Comparison of ENCODE assay signal across 8 mouse cellular contexts in the genomic region with DNA sequence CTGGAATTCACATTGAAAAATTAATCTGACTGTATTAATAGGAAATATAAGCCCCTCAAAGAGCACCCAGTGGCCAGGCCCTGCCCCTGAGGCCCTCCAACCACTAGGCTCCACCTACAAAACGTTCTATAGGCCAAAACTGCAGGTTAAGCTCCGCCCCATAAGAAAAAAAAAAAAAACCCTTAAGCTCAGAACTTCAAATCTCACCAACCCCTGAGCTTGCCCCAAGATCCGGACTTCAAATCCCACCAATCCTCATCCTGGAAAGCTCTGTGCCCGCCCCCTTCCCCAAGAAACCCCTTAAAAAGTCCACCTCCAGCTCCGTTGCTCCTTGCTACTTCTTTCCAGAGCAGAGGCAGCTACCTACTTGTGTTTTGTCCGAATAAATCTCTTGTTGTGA. TPM values are rescaled to one million over a fixed set of nuclear protein-coding genes. Genes with fewer than 3 reads are reported as not detected.
DNase-seq lines count a peak whose midpoint lies in the region; ATAC-seq and TF ChIP-seq lines count a peak whose summit lies in the region.

No protein-coding gene starts in this region.

- no peak overlapping the region for H3K4me3 ChIP-seq in embryonic facial prominence, embryonic 12.5 days
- no peak overlapping the region for H3K4me3 ChIP-seq in kidney, postnatal 0 days (replicated peaks; ENCODE audit: low read depth, low read length)

- H3K9ac ChIP-seq in embryonic facial prominence, embryonic 12.5 days: no peak overlapping the region
- no peak overlapping the region for H3K9ac ChIP-seq in kidney, postnatal 0 days (ENCODE audit: low read depth, low read length)

- no peak for ATAC-seq in cerebellum, adult (ENCODE audit: insufficient number of reproducible peaks, low FRiP score, low TSS enrichment)
- ATAC-seq in embryonic facial prominence, embryonic 12.5 days (ENCODE audit: insufficient number of reproducible peaks, insufficient read depth, low FRiP score, low TSS enrichment): no peak
- ATAC-seq in kidney, postnatal 0 days (replicated peaks; ENCODE audit: low FRiP score, low read depth): no peak
- ATAC-seq in megakaryocyte-erythroid progenitor cell, adult 5-6 weeks (replicated peaks; ENCODE audit: low FRiP score, low TSS enrichment, poor library complexity, severe bottlenecking): peak; percentile 38

- peak overlapping the region; percentile 86; the same call in 1 of the 2 replicates for H3K4me2 ChIP-seq in embryonic facial prominence, embryonic 12.5 days (replicated peaks)
- H3K4me2 ChIP-seq in kidney, postnatal 0 days (ENCODE audit: low read length): no peak overlapping the region

- peaks cover 18% of the 10 kb centered on the region for H3K36me3 ChIP-seq in embryonic facial prominence, embryonic 12.5 days
- H3K36me3 ChIP-seq in kidney, postnatal 0 days (ENCODE audit: insufficient read depth, low read length): 0 out of 2 replicates have a peak, but pooled peaks cover 4% of the 10 kb centered on the region

- no peak overlapping the region for H3K27ac ChIP-seq in embryonic facial prominence, embryonic 12.5 days
- H3K27ac ChIP-seq in kidney, postnatal 0 days: no peak overlapping the region

- H3K4me1 ChIP-seq in embryonic facial prominence, embryonic 12.5 days: peaks cover 6% of the 10 kb centered on the region; the same call in 1 of the 2 replicates
- H3K4me1 ChIP-seq in kidney, postnatal 0 days (replicated peaks; ENCODE audit: insufficient read depth, low read length): no peaks in the 10 kb centered on the region

- no peaks in the 10 kb centered on the region for H3K27me3 ChIP-seq in embryonic facial prominence, embryonic 12.5 days
- H3K27me3 ChIP-seq in kidney, postnatal 0 days (ENCODE audit: insufficient read depth, low read length): no peaks in the 10 kb centered on the region

- WGBS in embryonic facial prominence, embryonic 12.5 days: 47% methylated on average over 6 of the region's 6 CpGs
- WGBS in kidney, postnatal 0 days: 58% methylated on average over 6 of the region's 6 CpGs

- no peak for TF ChIP-seq CTCF in kidney, postnatal 0 days (IDR thresholded peaks at IDR 0.05; ENCODE audit: low read depth)

- H3K9me3 ChIP-seq in embryonic facial prominence, embryonic 12.5 days: no peaks in the 10 kb centered on the region
- no peaks in the 10 kb centered on the region for H3K9me3 ChIP-seq in kidney, postnatal 0 days (replicated peaks; ENCODE audit: low read length)

- peak; percentile 50 for DNase-seq in cerebellum, adult 9-11 months
- peak; percentile 29 to 36 for DNase-seq in B cell, adult 2 months
- peak; percentile 83 for DNase-seq in kidney, postnatal 0 days (ENCODE audit: low spot score)
- DNase-seq in right cerebral cortex, postnatal 14 days: no peak
- no peak for DNase-seq in adrenal gland, adult 8-10 months

RNA-seq across cellular contexts. Expression of a gene that starts 0.8 kb away (rescaled TPM):
- polyA plus RNA-seq in embryonic facial prominence, embryonic 12.5 days (2016; fragmentation: Nextera tagmentation; extraction: Ambion mirVana): 5.7 and 6.6 TPM in 2 replicates
- polyA plus RNA-seq in kidney, postnatal 0 days (2015; fragmentation: Nextera tagmentation; extraction: Ambion mirVana): 3.8 and 4.3 TPM in 2 replicates
- 19.2 and 24.5 TPM in 2 replicates for total RNA-seq in megakaryocyte-erythroid progenitor cell, adult 5-6 weeks (2014; fragmentation: Nextera tagmentation)
- total RNA-seq in megakaryocyte-erythroid progenitor cell, adult 5-6 weeks (2017): 18.3 and 20.5 TPM in 2 replicates
- 1 to 10 TPM; 3.8 to 6.3 (median 5.8) TPM for total RNA-seq in adrenal gland, adult 8-10 months (2022)

RNA-seq across cellular contexts. Expression of a gene that starts 12.9 kb away (rescaled TPM):
- polyA plus RNA-seq in embryonic facial prominence, embryonic 12.5 days (2016; fragmentation: Nextera tagmentation; extraction: Ambion mirVana): not detected in 2 replicates
- 0.16 TPM in 1 of 2 replicates, not detected in the other for polyA plus RNA-seq in kidney, postnatal 0 days (2015; fragmentation: Nextera tagmentation; extraction: Ambion mirVana)
- total RNA-seq in megakaryocyte-erythroid progenitor cell, adult 5-6 weeks (2014; fragmentation: Nextera tagmentation): 34.1 and 34.2 TPM in 2 replicates
- 11.5 and 18.8 TPM in 2 replicates for total RNA-seq in megakaryocyte-erythroid progenitor cell, adult 5-6 weeks (2017)
- total RNA-seq in adrenal gland, adult 8-10 months (2022): not detected

RNA-seq across cellular contexts. Expression of a gene that starts 33.9 kb away (rescaled TPM):
- 366 and 374 TPM in 2 replicates for polyA plus RNA-seq in embryonic facial prominence, embryonic 12.5 days (2016; fragmentation: Nextera tagmentation; extraction: Ambion mirVana)
- polyA plus RNA-seq in kidney, postnatal 0 days (2015; fragmentation: Nextera tagmentation; extraction: Ambion mirVana): 238 and 249 TPM in 2 replicates
- 115 and 146 TPM in 2 replicates for total RNA-seq in megakaryocyte-erythroid progenitor cell, adult 5-6 weeks (2014; fragmentation: Nextera tagmentation)
- 101 and 108 TPM in 2 replicates for total RNA-seq in megakaryocyte-erythroid progenitor cell, adult 5-6 weeks (2017)
- 100 to 1,000 TPM; 179 to 200 (median 190) TPM for total RNA-seq in adrenal gland, adult 8-10 months (2022)

RNA-seq across cellular contexts. Expression of a gene that starts 37.8 kb away (rescaled TPM):
- 10.1 and 10.7 TPM in 2 replicates for polyA plus RNA-seq in embryonic facial prominence, embryonic 12.5 days (2016; fragmentation: Nextera tagmentation; extraction: Ambion mirVana)
- 7.2 TPM in 2 replicates for polyA plus RNA-seq in kidney, postnatal 0 days (2015; fragmentation: Nextera tagmentation; extraction: Ambion mirVana)
- total RNA-seq in megakaryocyte-erythroid progenitor cell, adult 5-6 weeks (2014; fragmentation: Nextera tagmentation): 4.5 and 7.1 TPM in 2 replicates
- total RNA-seq in megakaryocyte-erythroid progenitor cell, adult 5-6 weeks (2017): 3.5 and 4.9 TPM in 2 replicates
- 10 to 100 TPM in 1 of 4 experiments, 1 to 10 TPM in 3; 4.7 to 10.8 (median 7.9) TPM for total RNA-seq in adrenal gland, adult 8-10 months (2022)

RNA-seq across cellular contexts. Expression of a gene that starts 43.9 kb away (rescaled TPM):
- 52.7 and 70.4 TPM in 2 replicates for polyA plus RNA-seq in embryonic facial prominence, embryonic 12.5 days (2016; fragmentation: Nextera tagmentation; extraction: Ambion mirVana)
- 43.9 and 45.8 TPM in 2 replicates for polyA plus RNA-seq in kidney, postnatal 0 days (2015; fragmentation: Nextera tagmentation; extraction: Ambion mirVana)
- total RNA-seq in megakaryocyte-erythroid progenitor cell, adult 5-6 weeks (2014; fragmentation: Nextera tagmentation): 21.1 and 27.6 TPM in 2 replicates
- 6.3 and 6.5 TPM in 2 replicates for total RNA-seq in megakaryocyte-erythroid progenitor cell, adult 5-6 weeks (2017)
- total RNA-seq in adrenal gland, adult 8-10 months (2022): 10 to 100 TPM in 2 of 4 experiments, 1 to 10 TPM in 2; 3.3 to 12.2 (median 7.8) TPM

Comparison
In these comparisons a context has a peak if more than half of its experiments do, and no peak if none do; other contexts are left out.
1. DNase-seq: peak in cerebellum, adult 9-11 months (single experiment), B cell, adult 2 months (2 of 2) and kidney, postnatal 0 days (single experiment); none in right cerebral cortex, postnatal 14 days (single experiment) and adrenal gland, adult 8-10 months (single experiment).
2. RNA of a gene that starts 12.9 kb away (total RNA-seq): 11.5 to 34.2 TPM in megakaryocyte-erythroid progenitor cell, adult 5-6 weeks; not detected in adrenal gland, adult 8-10 months; every median in the first group is over 10 times any median in the second.